Mouse (Mus musculus) macrophage (primary cell): Measurements from ENCODE around the gene Arsj. TPM values are rescaled to one million over a fixed set of nuclear protein-coding genes. Genes with fewer than 3 reads are reported as not detected.

Experiments used
- H3K27ac ChIP-seq: fragments of 350-480 bp; formaldehyde crosslinking; 2 replicates; pipeline ENCODE4 v1.9.0; 2021
- H3K36me3 ChIP-seq: fragments of 350-480 bp; formaldehyde crosslinking; 2 replicates; pipeline ENCODE4 v1.9.0; 2021; ENCODE audit errors: inconsistent target
- H3K4me3 ChIP-seq: fragments of 350-480 bp; formaldehyde crosslinking; 2 replicates; pipeline ENCODE4 v1.9.0; 2021; ENCODE audit errors: inconsistent target
- H3K79me2 ChIP-seq: fragments of 350-480 bp; formaldehyde crosslinking; 2 replicates; pipeline ENCODE4 v1.9.0; 2021; ENCODE audit errors: inconsistent target
- whole genome bisulfite sequencing: methylation state at CpG from one replicate; pipeline ENCODE4 v1.1.7; 2026; ENCODE audit warnings: inconsistent platforms; ENCODE audit not compliant: missing documents; 5-methylcytosine and 5-hydroxymethylcytosine counted together
- polyA plus RNA-seq: library from polyadenylated mRNA; stranded (reverse); fragments of 250-400 nt; gene quantifications from 3 replicates; pipeline ENCODE4 v1.2.4, GENCODE M21; 2018; ENCODE audit warnings: inconsistent platforms

The Arsj gene
- polyA plus RNA-seq, 1 experiment from 2014 or later: not detected

DNA sequence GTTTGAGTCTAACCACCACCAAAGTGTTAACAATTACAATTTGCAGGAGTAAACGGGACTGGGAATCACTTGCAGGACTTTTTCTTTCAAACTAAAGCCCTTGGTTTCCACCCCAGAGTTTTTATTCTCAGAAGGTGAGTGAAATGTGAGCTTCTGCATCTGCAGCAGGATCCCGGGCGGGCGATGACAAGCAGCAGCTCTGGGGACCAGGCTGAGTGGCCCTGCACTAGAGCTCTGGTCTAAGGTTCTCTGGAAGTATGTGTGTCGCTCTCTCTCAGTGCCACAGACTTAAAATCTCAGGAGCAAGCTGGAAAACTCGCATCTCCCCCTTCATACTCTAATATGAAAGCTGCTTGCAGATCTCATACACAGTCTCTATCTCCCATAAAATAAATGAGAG is 15.8 kb downstream of the Arsj start:
- Histone ChIP-seq H3K27ac (no peak overlapping the region), H3K4me3 (no peak overlapping the region)
- WGBS: 82% methylated on average over 6 of the region's 6 CpGs

DNA sequence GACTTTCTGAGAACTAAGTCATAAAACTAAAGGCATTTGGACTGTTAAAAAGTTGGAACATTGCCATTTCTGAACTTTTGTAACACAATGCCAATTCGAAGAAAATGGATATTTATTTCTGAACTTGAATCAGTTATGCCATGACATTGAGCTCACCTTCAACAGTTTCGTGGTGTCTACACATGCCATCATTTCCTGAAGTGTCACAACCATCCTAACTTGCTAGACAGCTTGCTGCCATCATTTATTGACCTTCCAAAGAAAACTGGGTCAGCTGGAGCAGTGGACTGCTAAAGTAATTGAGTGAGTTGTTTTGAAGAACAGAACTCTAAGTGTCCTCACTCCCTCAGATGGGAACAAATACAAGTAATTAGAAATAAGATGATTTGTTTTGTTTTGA is 16.2 kb downstream of the Arsj start:
- Histone ChIP-seq H3K27ac (no peak overlapping the region), H3K36me3 (no peaks in the 10 kb centered on the region), H3K4me3 (no peak overlapping the region), H3K79me2 (no peaks in the 10 kb centered on the region)
- WGBS: 64% methylated on average over 2 of the region's 2 CpGs

More for the DNA sequence above, 15.8 kb downstream of the Arsj start:
- Histone ChIP-seq H3K36me3 (no peaks in the 10 kb centered on the region), H3K79me2 (no peaks in the 10 kb centered on the region)

DNA sequence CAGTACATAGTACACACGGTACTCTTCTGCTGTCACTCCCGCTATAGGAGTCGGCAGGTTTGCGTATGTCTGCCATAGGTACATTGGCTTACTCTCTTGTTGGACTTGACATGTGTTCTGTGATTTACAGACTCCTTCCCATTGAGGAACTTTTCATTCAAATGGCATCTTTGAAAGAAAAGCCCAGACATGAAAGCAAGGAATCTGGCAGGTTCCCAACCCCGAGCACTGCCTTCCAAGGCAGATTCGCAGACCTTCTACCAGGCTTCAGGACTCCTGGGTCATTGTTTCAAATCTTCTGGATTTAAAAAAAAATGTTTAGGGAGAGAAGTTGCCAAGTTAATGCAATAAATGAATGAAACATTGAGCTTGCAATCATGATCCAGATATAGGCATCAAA is 19.8 kb downstream of the Arsj start:
- H3K27ac ChIP-seq: no peak overlapping the region
- WGBS: 92% methylated on average over 6 of the region's 6 CpGs
- no peaks in the 10 kb centered on the region for H3K79me2 ChIP-seq
- no peaks in the 10 kb centered on the region for H3K36me3 ChIP-seq
- no peak overlapping the region for H3K4me3 ChIP-seq

DNA sequence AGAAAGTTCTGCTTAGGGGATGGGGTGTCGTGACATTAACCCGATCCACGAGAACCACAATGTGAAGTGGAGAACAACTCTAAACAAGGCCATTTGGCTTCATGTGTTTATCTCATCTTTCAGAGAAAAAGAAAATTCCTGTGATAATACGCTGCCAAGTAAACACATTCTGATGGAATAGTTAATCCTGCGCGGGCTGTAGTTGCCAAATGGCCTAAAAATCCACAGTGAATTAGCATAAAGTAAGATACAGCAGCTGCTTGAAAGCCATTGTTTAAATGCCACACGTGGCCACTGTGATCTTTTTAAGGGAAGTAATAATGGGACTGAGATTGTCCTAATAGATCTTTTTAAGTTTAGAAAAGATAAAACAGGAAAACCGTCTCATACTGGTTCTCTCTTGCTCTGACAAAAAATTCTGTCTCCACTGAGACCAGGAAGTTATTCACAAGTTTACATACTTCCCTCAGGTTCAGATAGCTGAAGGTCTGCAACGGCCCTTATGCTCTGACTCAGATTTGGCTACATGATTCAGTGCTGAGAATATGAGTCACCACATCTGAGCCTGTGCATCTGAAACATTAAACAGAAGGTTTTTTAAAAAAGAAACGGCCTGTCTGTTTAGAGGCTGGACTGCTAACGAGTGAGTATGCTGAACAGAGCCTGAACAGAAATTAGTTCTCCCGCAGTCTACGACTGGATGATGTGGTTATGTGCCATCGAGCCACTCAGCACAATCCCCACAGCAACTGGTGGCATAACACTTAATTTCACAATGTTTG is 21.4 kb downstream of the Arsj start:
- Histone ChIP-seq H3K27ac (no peak overlapping the region), H3K36me3 (no peaks in the 10 kb centered on the region), H3K4me3 (no peak overlapping the region), H3K79me2 (no peaks in the 10 kb centered on the region)
- 73% methylated on average over 14 of the region's 14 CpGs for WGBS

DNA sequence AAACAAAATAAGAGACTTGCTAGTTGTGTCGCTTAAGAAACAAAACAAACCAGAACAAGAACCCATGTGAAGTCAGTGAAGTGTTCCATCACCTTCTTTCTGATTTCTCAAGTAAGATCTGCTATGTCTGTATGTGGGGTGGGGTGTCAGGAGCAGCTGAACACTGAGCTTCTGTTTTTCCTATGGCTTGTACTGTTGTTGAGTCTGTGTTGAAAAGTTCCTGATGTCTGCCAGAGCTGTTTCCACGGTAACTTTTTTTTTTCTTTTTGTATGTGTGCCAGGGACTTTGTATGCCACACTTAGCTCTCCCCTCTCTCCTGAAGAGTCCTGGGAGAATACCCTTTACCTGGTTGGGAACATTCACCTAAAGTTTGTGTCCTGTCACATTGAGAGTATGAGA is 34.0 kb downstream of the Arsj start:
- Histone ChIP-seq H3K36me3 (no peaks in the 10 kb centered on the region), H3K27ac (no peak overlapping the region), H3K79me2 (no peaks in the 10 kb centered on the region), H3K4me3 (no peak overlapping the region)
- 53% methylated on average over 2 of the region's 2 CpGs for WGBS

DNA sequence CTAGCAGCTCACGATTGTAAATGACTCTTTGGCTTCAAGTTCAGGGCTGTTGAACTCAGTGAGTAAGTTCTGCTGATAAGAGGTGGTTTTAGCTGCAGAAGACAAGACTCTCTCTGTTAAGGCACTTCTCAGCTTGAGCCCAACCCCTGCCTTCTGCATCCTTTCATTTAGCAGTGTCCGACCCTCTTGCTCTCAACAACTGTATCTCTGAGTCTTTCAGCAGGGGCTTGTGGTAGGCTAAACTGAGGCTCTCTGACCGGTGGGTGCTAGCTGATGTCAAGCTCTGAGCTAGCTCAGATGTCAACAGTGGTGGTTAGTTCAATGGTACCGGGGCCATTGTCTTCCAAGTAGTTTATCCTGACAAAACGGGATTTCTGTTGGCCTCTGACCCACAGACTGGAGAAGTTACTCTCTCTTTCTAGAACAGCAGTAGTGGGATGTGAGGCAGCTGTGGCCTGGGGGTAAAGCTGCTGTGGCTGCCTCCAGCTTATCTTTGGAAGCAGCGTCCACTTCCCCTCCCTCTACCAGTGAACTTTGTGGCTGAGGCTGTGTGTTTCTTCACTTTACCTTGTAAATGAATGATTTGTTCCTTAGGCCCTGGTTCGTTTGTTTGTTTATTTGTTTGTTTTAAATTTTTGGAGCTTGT is 34.6 kb downstream of the Arsj start:
- no peaks in the 10 kb centered on the region for H3K79me2 ChIP-seq
- no peaks in the 10 kb centered on the region for H3K36me3 ChIP-seq
- H3K27ac ChIP-seq: no peak overlapping the region
- no peak overlapping the region for H3K4me3 ChIP-seq
- 41% methylated on average over 7 of the region's 7 CpGs for WGBS

DNA sequence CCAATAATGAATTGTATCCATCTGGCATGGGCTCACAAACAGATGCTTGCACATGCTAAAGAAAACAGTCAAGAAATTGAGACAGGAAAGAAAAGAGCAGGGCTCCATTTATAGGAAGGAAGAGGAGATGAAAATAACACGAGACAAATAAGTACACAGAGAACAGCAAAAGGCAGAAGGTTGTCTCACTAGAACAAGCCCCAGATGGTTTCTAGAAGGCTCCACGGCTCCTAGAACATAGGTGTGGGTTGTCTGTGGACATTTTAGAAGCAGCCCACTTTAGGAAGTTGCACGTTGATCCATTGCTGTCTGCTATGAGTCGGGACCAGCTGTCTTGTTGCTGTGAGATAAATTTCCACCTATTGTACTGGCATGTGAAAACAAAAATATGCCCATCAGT is 37.2 kb downstream of the Arsj start:
- no peaks in the 10 kb centered on the region for H3K36me3 ChIP-seq
- no peak overlapping the region for H3K4me3 ChIP-seq
- no peak overlapping the region for H3K27ac ChIP-seq
- 62% methylated on average over 3 of the region's 4 CpGs for WGBS
- H3K79me2 ChIP-seq: no peaks in the 10 kb centered on the region

DNA sequence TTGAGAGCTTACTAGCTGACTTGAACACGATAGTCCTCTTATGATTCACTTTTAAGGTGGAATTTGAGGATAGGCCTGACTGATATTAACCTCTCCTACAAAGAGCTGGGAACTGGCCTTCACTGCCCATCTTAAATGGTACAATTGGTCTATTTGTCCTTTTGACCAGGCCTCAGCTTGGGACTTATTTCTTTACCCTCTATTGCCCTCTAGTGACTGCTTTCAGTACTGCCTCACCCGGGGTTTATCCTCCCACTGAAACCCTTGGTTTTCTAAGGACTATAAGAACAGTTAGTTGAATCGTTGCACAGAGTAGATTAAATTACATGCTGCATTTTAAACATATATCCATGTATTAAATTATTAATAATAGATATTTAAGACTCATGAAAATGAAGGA is 39.4 kb downstream of the Arsj start:
- Histone ChIP-seq H3K79me2 (no peaks in the 10 kb centered on the region), H3K4me3 (no peak overlapping the region), H3K27ac (no peak overlapping the region), H3K36me3 (no peaks in the 10 kb centered on the region)
- WGBS: 39% methylated on average over 3 of the region's 3 CpGs

DNA sequence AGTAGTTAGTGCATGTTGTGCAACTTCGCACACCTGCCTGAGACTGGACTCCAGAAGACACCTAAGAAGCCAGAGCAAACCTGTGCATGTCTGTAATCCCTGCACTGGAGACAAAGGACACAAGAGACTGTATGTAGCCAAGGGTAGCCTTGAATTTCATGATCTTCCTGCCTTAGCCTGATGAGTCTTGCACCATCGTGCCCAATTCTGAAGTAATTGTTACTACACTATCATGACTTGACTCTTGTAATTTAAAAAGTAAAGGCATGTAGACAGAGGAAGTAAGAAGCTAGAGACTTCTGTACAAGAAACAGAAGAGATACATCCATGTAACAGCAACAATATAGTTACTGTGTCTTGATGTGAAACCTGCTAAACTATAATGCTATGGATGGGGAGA is 40.7 kb downstream of the Arsj start:
- Histone ChIP-seq H3K4me3 (no peak overlapping the region), H3K36me3 (no peaks in the 10 kb centered on the region), H3K79me2 (no peaks in the 10 kb centered on the region), H3K27ac (no peak overlapping the region)
- 94% methylated on average over 2 of the region's 2 CpGs for WGBS

DNA sequence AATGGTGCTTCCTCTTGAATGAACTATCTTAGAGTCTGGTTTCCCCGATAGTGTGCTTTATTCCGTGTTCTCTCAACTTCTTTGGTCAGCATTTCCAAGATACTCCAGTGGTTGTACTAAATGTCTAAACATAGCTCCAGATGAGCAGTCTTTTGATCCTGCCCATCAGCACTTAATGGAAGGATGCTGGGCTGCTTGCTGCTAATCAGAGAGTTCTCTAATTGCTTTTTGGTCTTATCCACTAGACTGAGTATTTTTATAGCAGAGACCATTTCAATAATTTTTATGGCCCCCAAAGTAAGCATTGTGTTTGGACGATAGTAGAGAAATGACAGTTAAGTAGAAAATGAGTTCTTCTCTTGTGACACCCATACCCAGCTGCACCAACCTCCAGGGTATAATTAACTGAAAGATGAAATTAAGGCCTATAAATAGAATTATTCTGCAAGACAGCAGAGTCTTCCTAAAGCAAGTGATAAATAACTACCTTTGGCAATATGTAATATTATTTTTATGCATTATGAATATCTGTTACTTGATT is 67.1 kb downstream of the Arsj start:
- WGBS: 90% methylated on average over 3 of the region's 3 CpGs
- Histone ChIP-seq H3K4me3 (no peak overlapping the region), H3K27ac (no peak overlapping the region), H3K36me3 (no peaks in the 10 kb centered on the region), H3K79me2 (no peaks in the 10 kb centered on the region)

DNA sequence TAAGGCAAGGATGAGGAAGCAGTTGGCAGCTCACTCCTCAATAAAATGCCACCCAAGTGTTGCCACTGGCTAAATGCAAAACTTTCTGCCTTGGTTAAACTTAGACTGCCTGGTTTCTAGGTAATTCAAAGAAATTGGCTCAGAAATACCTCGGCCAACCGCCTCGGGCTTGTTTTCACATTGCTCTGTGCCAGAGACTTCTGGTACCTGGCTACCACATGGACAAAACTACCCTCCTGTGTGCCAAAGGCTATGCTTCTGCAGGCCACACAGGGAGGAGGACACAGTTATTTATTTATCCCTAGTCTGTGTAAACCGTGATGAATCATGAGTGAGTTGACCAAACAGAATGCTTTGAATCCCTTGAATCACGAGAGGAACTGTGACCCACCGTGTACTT is 75.8 kb downstream of the Arsj start:
- WGBS: 96% methylated on average over 6 of the region's 6 CpGs
- Histone ChIP-seq H3K4me3 (no peak overlapping the region), H3K36me3 (no peaks in the 10 kb centered on the region), H3K79me2 (no peaks in the 10 kb centered on the region), H3K27ac (no peak overlapping the region)

DNA sequence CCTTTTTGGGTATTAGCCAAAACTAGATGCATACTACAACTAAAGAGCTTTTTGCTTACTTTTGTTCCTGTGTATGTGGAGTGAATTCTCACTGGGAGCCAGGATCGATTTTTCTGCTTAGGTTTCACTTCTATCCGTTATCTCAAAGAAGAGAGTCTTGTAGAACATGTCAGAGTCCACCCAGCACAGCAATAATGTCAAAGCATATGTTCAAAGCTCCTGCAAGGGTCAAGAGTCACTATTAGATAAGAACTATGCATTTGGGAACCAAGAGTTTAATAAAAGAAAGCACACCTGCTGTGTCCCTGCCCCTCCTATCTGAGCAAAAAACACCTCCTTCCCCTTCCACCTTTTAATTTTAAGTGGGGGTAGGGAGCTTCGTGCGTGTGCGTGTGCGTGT is 85.6 kb downstream of the Arsj start:
- no peak overlapping the region for H3K4me3 ChIP-seq
- no peaks in the 10 kb centered on the region for H3K36me3 ChIP-seq
- no peaks in the 10 kb centered on the region for H3K79me2 ChIP-seq
- WGBS: 85% methylated on average over 4 of the region's 6 CpGs
- no peak overlapping the region for H3K27ac ChIP-seq

DNA sequence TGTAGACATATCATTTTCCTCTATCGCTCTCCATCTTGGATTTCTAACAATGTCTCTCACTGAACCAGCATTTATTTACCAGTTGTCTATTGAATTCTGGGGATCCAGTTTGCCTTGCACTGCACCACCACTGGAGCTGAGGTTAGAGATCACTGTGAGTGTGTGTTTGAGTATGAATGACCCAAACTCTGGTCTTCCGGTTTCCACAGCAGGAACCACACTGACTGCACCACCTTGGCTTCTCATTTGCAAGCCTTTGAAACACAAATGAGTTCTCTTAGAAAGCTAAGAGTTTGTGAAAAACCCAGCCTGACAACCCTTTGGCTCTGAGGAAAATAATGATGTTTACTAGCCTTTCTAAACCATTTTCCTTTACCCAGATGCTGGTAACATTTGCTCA is 86.0 kb downstream of the Arsj start:
- Histone ChIP-seq H3K4me3 (no peak overlapping the region), H3K27ac (no peak overlapping the region), H3K79me2 (no peaks in the 10 kb centered on the region), H3K36me3 (no peaks in the 10 kb centered on the region)
- 69% methylated on average over 1 of the region's 2 CpGs for WGBS

DNA sequence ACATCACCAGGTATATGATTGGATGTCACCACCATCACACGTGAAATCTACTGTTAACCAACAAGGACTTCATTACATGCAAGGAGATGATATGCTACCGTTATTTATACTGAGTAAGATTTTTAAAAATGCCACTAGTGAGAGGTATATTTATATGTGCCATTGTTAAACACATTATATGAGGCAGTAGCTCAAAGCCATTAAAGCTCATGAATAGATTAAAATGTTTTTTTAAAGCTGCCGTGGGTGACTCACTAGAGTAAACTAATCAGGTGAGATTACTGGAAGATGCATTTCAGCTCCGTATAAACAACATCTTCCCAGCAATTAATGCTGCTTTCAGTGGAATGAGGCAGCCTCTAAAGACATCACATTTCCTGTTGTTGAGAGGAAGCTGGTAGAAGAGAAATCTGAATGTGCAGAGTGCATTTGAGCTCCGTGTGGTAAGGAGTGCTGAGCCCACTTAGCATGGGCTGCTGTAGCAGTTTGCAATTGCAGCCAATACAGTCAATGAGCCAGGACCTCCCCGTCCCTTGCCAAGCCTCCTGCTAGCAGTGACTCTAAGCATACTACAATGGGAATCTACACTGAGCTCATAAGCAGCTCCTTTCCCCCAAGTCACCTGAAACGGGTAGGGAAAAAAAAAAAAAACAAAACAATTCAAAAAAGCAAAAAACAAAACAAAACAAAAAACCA is 92.5 kb downstream of the Arsj start:
- WGBS: 75% methylated on average over 7 of the region's 7 CpGs
- Histone ChIP-seq H3K4me3 (no peak overlapping the region), H3K36me3 (no peaks in the 10 kb centered on the region), H3K27ac (no peak overlapping the region), H3K79me2 (no peaks in the 10 kb centered on the region)
